Mouse (Mus musculus): ENCODE data around the gene P3h2. TPM values are rescaled to one million over a fixed set of nuclear protein-coding genes. Genes with fewer than 3 reads are reported as not detected.

Gene P3h2
- total RNA-seq, 1 experiment from 2014 or later = 0.55 TPM

DNA sequence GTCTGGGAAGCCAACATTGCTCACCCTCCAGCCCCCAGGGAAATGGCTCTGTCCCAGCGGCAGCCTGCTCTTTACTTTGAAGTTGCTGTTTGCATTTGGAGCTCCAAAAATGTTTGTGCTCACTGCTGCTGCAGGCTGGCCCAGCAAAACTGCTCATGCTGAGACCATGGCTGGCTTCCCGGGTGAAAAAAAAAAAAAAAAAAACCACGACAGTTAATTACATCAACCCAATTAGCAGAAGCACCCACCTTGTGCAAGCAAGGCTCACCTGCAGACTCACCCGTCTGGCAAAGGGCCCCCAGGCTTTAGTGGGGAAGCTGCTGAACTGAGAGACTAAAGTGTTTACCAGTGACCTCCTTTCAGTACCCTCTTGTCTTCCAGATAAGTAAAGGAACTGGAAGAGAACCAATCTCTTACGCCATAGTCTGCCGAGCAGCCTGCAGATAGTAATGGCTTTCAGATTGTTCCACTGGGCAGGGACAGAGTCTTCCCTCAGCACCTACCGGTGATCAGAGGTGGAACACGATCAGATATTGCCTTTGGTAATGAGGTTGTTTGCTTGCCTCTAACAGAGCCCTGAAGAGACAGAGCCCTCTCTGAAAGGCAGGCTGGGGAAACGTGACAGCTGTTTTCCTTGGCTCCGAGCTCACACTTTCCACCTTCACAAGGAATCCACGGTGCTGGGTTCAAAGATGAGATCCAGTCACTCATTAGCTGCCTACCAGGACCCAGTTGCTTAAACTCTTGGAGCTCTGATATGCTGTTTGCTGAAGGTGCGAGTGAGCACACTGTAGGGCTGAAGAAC is 160.2 kb downstream of the P3h2 start:
- no peak for ATAC-seq (replicated peaks; ENCODE audit: low read depth, poor library complexity, severe bottlenecking)

DNA sequence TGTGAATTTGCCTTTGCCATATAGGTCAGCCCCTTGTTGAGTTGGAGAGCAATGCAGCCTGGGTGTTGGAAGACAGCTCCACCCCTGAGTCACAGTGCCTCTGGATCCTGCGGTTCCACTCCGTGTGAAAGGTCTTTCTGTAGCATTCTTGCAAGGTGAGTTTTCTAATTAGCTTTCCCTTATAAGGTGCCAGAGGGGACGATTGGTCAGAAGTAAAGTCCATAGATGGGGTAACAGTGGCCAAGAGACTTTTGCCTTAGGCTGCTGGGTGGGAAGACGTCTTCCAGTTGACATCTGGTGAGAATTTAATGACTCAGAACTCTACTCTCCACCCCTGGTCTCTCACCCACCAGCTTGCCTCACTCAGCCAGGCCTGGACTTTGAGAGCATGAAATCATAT is 163.3 kb downstream of the P3h2 start:
- ATAC-seq (replicated peaks; ENCODE audit: low read depth, poor library complexity, severe bottlenecking) = no peak

DNA sequence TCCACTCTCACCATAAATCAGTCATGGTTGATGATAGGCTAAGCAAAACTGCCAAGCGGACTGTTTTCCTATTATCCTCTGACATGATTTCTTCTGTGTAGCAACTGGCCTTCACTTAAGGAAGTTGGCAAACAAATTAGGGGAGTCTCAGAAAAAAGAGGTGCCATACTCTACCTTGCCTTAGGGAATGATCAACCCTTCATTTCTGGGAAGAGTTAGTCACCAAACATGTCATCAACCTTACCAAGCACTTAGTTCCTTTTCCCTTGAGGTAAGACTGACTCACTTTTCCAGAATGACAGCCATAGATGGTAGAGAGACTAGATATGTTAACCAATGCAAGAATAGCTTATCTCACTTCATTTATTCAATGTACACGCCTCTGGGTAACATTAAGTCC is 171.4 kb downstream of the P3h2 start:
- ATAC-seq (replicated peaks; ENCODE audit: low read depth, poor library complexity, severe bottlenecking) = no peak

DNA sequence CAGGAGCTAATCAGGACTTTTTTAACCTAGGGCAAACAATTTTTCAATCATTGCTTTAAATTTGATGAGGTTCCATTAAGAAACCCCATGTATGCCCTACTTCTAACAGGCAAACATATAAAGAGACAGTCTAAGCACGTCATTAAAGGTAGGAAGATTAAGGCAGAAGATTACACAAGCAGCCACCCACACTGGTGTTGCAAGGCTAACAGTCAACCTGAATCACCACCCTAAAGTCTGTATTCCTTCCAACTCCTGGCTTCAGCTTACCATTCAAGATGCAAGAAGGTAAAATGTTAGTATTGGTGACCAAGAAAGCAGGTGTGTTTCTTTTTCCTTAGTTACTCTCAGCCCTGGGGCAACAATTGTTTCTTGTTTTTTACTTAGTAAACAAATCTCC is 193.4 kb downstream of the P3h2 start:
- no peak for ATAC-seq (replicated peaks; ENCODE audit: low read depth, poor library complexity, severe bottlenecking)

Data from common myeloid progenitor, adult 5-6 weeks (primary cell).